Mouse (Mus musculus): ENCODE results near the gene Efcab10. TPM values are rescaled to one million over a fixed set of nuclear protein-coding genes. Genes with fewer than 3 reads are reported as not detected.
A peak's percentile ranks its signal among the peaks of the same experiment; 100 is the strongest.

Efcab10 gene
- total and polyA plus RNA-seq, 3 experiments = 0.37 TPM; not detected in 2

GRCm38 (mm10) chr12:33359209-33359608 lies 35.4 kb upstream of the Efcab10 start:
- Histone ChIP-seq H3K4me3 (no peak overlapping the region), H3K27ac (no peak overlapping the region), H3K79me2 (replicated peaks; ENCODE audit: control insufficient read depth, insufficient read depth, low read length) (no peaks in the 10 kb centered on the region), H3K9ac (ENCODE audit: low read depth, low read length) (no peak overlapping the region), H3K4me1 (ENCODE audit: control insufficient read depth, insufficient read depth, low read length) (no peaks in the 10 kb centered on the region), H3K36me3 (ENCODE audit: control insufficient read depth, insufficient read depth, low read length) (no peaks in the 10 kb centered on the region), H3K27me3 (ENCODE audit: control insufficient read depth, insufficient read depth, low read length) (no peaks in the 10 kb centered on the region)
- WGBS = 77% methylated on average over 7 of the region's 7 CpGs
- TF ChIP-seq POLR2A (IDR thresholded peaks at IDR 0.05; ENCODE audit: insufficient read depth, low read depth, low read length) = no peak
- no peak for TF ChIP-seq EP300 (IDR thresholded peaks at IDR 0.05; ENCODE audit: insufficient read depth, low read depth, low read length)
- no peak for TF ChIP-seq CTCF (IDR thresholded peaks at IDR 0.05)
- intact Hi-C loops (cut with DNase I) = no loop called here
- no peak for DNase-seq

- H3K36me3 ChIP-seq (ENCODE audit: control insufficient read depth, insufficient read depth, low read length) = no peaks in the 10 kb centered on the region
- DNase-seq = no peak
- TF ChIP-seq CTCF (IDR thresholded peaks at IDR 0.05) = no peak
- TF ChIP-seq EP300 (IDR thresholded peaks at IDR 0.05; ENCODE audit: insufficient read depth, low read depth, low read length) = no peak
- no peak for TF ChIP-seq POLR2A (IDR thresholded peaks at IDR 0.05; ENCODE audit: insufficient read depth, low read depth, low read length)
- H3K9ac ChIP-seq (ENCODE audit: low read depth, low read length) = no peak overlapping the region
- no peaks in the 10 kb centered on the region for H3K27me3 ChIP-seq (ENCODE audit: control insufficient read depth, insufficient read depth, low read length)
- H3K79me2 ChIP-seq (replicated peaks; ENCODE audit: control insufficient read depth, insufficient read depth, low read length) = no peaks in the 10 kb centered on the region
- no peaks in the 10 kb centered on the region for H3K4me1 ChIP-seq (ENCODE audit: control insufficient read depth, insufficient read depth, low read length)
- intact Hi-C loops (cut with DNase I) = no loop called here
- H3K4me3 ChIP-seq = no peak overlapping the region
- WGBS = 73% methylated on average over 5 of the region's 5 CpGs
- no peak overlapping the region for H3K27ac ChIP-seq
Observed at GRCm38 (mm10) chr12:33359878-33360482, 34.7 kb upstream of the Efcab10 start.

- H3K27me3 ChIP-seq (ENCODE audit: control insufficient read depth, insufficient read depth, low read length) = no peaks in the 10 kb centered on the region
- TF ChIP-seq POLR2A (IDR thresholded peaks at IDR 0.05; ENCODE audit: insufficient read depth, low read depth, low read length) = no peak
- TF ChIP-seq EP300 (IDR thresholded peaks at IDR 0.05; ENCODE audit: insufficient read depth, low read depth, low read length) = no peak
- H3K79me2 ChIP-seq (replicated peaks; ENCODE audit: control insufficient read depth, insufficient read depth, low read length) = no peaks in the 10 kb centered on the region
- no peak overlapping the region for H3K9ac ChIP-seq (ENCODE audit: low read depth, low read length)
- no peaks in the 10 kb centered on the region for H3K36me3 ChIP-seq (ENCODE audit: control insufficient read depth, insufficient read depth, low read length)
- DNase-seq = peak; percentile 57 to 63
- H3K4me3 ChIP-seq = no peak overlapping the region
- intact Hi-C loops (cut with DNase I) = no loop called here
- no peaks in the 10 kb centered on the region for H3K4me1 ChIP-seq (ENCODE audit: control insufficient read depth, insufficient read depth, low read length)
- H3K27ac ChIP-seq = no peak overlapping the region
- 34% methylated on average over 6 of the region's 6 CpGs for WGBS
Observed at GRCm38 (mm10) chr12:33360729-33361128, 33.9 kb upstream of the Efcab10 start.

GRCm38 (mm10) chr12:33364511-33364910 lies 30.1 kb upstream of the Efcab10 start:
- 94% methylated on average over 8 of the region's 8 CpGs for WGBS
- DNase-seq = no peak

GRCm38 (mm10) chr12:33365133-33365532 lies 29.5 kb upstream of the Efcab10 start:
- no peaks in the 10 kb centered on the region for H3K27me3 ChIP-seq (ENCODE audit: control insufficient read depth, insufficient read depth, low read length)
- no peak overlapping the region for H3K4me3 ChIP-seq
- WGBS = 92% methylated on average over 8 of the region's 8 CpGs
- H3K27ac ChIP-seq = no peak overlapping the region
- no peaks in the 10 kb centered on the region for H3K36me3 ChIP-seq (ENCODE audit: control insufficient read depth, insufficient read depth, low read length)
- H3K79me2 ChIP-seq (replicated peaks; ENCODE audit: control insufficient read depth, insufficient read depth, low read length) = no peaks in the 10 kb centered on the region
- no peak overlapping the region for H3K9ac ChIP-seq (ENCODE audit: low read depth, low read length)
- no peak for DNase-seq
- no peak for TF ChIP-seq POLR2A (IDR thresholded peaks at IDR 0.05; ENCODE audit: insufficient read depth, low read depth, low read length)
- TF ChIP-seq CTCF (IDR thresholded peaks at IDR 0.05) = no peak
- TF ChIP-seq EP300 (IDR thresholded peaks at IDR 0.05; ENCODE audit: insufficient read depth, low read depth, low read length) = no peak
- no peaks in the 10 kb centered on the region for H3K4me1 ChIP-seq (ENCODE audit: control insufficient read depth, insufficient read depth, low read length)
- intact Hi-C loops (cut with DNase I) = no loop called here

More at GRCm38 (mm10) chr12:33364511-33364910, 30.1 kb upstream of the Efcab10 start:
- TF ChIP-seq EP300 (IDR thresholded peaks at IDR 0.05; ENCODE audit: insufficient read depth, low read depth, low read length) = no peak
- no peak for TF ChIP-seq POLR2A (IDR thresholded peaks at IDR 0.05; ENCODE audit: insufficient read depth, low read depth, low read length)
- no peak for TF ChIP-seq CTCF (IDR thresholded peaks at IDR 0.05)
- no peak overlapping the region for H3K27ac ChIP-seq
- H3K79me2 ChIP-seq (replicated peaks; ENCODE audit: control insufficient read depth, insufficient read depth, low read length) = no peaks in the 10 kb centered on the region
- no peak overlapping the region for H3K9ac ChIP-seq (ENCODE audit: low read depth, low read length)
- H3K27me3 ChIP-seq (ENCODE audit: control insufficient read depth, insufficient read depth, low read length) = no peaks in the 10 kb centered on the region
- no peaks in the 10 kb centered on the region for H3K4me1 ChIP-seq (ENCODE audit: control insufficient read depth, insufficient read depth, low read length)
- intact Hi-C loops (cut with DNase I) = no loop called here
- H3K4me3 ChIP-seq = no peak overlapping the region
- H3K36me3 ChIP-seq (ENCODE audit: control insufficient read depth, insufficient read depth, low read length) = no peaks in the 10 kb centered on the region

GRCm38 (mm10) chr12:33369555-33369954 lies 25.1 kb upstream of the Efcab10 start:
- intact Hi-C loops (cut with DNase I) = no loop called here
- DNase-seq = no peak
- Histone ChIP-seq H3K27ac (no peak overlapping the region), H3K9ac (ENCODE audit: low read depth, low read length) (no peak overlapping the region), H3K4me3 (no peak overlapping the region), H3K27me3 (ENCODE audit: control insufficient read depth, insufficient read depth, low read length) (no peaks in the 10 kb centered on the region), H3K79me2 (replicated peaks; ENCODE audit: control insufficient read depth, insufficient read depth, low read length) (no peaks in the 10 kb centered on the region), H3K4me1 (ENCODE audit: control insufficient read depth, insufficient read depth, low read length) (no peaks in the 10 kb centered on the region), H3K36me3 (ENCODE audit: control insufficient read depth, insufficient read depth, low read length) (no peaks in the 10 kb centered on the region)
- TF ChIP-seq POLR2A (IDR thresholded peaks at IDR 0.05; ENCODE audit: insufficient read depth, low read depth, low read length) = no peak
- no peak for TF ChIP-seq EP300 (IDR thresholded peaks at IDR 0.05; ENCODE audit: insufficient read depth, low read depth, low read length)
- TF ChIP-seq CTCF (IDR thresholded peaks at IDR 0.05) = no peak
- WGBS = 88% methylated on average over 3 of the region's 3 CpGs

Data from heart, adult 2 months (tissue).